Mouse (Mus musculus): ENCODE measurements around the gene 1810046K07Rik.

1810046K07Rik gene

GRCm38 (mm10) chr9:51293541-51293940 lies 35.2 kb downstream of the 1810046K07Rik start:
- no peak for DNase-seq

- DNase-seq = peak; percentile 74
Observed at GRCm38 (mm10) chr9:51292674-51293073, 36.0 kb downstream of the 1810046K07Rik start.

DNA sequence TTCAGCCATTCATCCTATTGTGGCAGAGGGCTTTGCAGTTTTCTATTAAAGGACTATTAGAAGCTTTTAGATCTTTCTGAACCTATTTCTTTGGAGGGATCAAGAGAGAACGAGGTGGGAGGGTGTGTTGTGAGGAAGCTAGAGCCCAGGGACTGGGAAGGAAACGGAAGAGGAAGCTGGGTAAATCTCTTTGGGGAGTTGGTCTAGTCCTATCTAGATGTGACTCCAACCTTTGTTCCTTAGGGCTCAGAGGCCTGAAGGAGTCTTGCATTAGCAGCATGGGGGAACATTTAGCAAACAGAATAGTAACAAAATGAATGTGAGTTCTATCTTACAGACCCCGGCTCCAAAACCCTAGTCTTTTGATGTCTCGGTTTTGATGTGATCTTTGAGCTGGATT lies 37.7 kb downstream of the 1810046K07Rik start:
- no peak for DNase-seq

DNA sequence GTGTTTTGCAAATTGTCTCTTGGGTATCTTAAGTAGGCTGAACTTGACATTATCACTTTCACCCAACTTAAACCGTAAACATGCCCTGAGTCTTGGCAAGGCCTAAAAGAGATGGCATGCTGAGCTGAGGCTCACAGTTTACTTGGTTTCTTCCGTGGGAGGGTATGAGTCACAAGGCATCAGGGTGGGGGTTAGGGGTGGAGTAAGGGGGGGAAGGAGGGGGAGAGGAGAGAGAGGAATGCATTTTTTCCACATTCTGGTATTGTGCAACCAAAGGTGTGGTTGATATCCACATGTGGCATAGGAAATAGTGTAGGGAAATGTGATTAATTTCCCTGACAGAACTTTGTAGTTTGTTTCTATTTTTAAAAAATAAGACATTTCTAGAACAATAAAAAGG lies 42.6 kb downstream of the 1810046K07Rik start:
- no peak for DNase-seq

- DNase-seq = peak; percentile 86
Observed at GRCm38 (mm10) chr9:51278500-51279381, 50.0 kb downstream of the 1810046K07Rik start, which contains the start of gene Colca2. Colca2 (minus strand) TSS chr9:51278569.

DNA sequence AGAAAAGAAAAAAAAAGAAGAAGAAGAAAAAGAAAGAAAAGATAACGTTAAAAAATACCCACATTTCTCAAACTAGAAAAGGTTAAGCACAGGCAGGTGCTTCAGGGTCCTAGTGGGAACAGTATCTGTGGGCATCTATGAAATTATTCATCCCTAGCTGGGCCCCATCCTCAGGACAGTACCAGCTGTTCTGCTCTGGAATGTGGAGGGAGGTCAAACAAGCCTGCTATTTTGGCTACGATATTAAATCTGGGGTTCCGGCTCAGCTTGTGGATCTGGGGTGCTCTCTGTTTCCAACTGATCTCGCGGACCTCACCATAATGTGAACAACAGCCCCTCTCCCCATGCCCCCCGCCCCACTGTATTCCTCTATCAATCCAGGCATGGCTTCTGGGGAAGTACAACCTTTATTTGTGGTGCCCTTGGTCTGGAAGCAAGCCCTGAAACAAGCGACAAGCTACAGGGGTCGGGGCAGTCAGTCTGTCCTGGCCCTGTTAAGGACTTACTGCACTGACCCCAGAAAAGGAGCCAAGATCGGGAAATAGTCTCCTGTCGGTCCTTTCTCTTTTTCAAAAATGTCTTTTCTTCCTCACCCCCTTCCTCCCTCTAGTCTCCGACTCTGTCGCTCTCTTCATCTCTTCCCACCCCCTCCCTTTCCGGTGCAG lies 50.8 kb downstream of the 1810046K07Rik start:
- no peak for DNase-seq

GRCm38 (mm10) chr9:51274678-51275077 lies 54.0 kb downstream of the 1810046K07Rik start:
- DNase-seq = no peak

DNA sequence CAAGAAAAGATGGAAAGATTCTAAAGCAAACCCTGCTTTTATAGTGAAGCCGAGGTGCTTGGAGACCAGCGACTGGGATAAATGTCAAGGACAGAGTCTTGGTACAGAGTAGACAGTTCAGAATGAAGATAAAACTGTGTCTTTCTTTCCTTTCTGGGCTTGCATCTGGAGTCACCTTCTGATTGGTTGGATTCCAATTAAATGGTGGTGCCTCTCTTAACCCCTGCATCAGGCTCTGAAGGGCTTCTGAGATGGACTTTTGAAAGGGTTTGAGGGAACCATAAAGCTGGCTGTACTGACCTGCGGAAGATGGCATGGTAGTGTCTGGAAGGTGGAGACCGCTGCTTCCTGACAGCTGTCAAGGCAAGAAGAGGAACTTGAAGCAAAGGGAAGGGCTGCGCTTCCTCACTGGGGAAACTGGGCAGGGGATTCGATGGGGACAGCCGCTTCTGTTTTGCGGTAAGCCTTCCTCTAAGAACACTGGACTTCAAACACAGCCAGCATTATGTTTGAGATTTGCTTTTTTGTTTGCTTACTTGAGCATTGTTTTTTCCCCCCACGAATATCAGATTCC lies 55.0 kb downstream of the 1810046K07Rik start:
- DNase-seq = no peak

DNA sequence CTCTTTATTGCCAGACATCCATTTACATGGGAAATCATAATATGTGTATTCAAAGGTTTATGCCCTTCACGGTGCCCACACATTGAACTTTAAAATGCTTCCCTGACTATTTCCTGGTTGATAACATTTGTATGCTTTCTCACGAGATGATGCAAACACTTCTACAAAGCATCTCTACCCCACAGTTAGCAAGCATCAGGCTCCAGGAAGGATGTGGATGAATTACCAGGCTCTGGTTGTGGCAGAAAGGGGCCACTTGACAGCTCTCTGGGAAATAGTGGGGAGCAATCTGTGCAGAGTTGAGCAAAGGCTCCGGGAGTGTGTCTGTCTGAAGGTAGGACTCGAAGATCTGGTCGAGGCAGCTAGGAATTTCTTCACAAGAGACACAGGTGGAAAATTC lies 56.6 kb downstream of the 1810046K07Rik start:
- no peak for DNase-seq

DNA sequence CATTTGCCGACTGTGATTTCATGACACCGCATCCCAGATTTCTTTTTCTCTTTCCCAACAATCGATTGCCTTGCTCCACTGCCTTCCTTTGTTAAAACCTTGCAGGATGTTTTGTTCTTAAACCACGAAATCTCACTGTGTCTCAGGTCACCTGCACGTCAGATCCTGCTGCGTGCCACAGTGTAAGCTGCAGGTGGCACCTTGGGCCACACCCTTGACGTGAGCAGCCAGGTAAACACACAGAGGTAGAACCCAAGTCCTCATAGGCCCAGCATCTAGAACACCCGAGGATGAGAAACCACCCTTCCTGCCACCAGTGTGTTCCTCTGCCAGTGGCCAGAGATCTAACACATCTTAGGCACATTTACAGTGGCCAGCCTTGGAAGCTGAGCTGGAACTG lies 57.6 kb downstream of the 1810046K07Rik start:
- DNase-seq = no peak

GRCm38 (mm10) chr9:51268852-51269251 lies 59.9 kb downstream of the 1810046K07Rik start:
- DNase-seq = no peak

- no peak for DNase-seq
Observed at GRCm38 (mm10) chr9:51258426-51258825, 70.3 kb downstream of the 1810046K07Rik start.

GRCm38 (mm10) chr9:51256780-51257502 lies 71.8 kb downstream of the 1810046K07Rik start:
- DNase-seq = no peak
